Mouse (Mus musculus): ENCODE results near the gene Mrtfa.

GRCm38 (mm10) chr15:81112589-81112988 lies 78.0 kb downstream of the Mrtfa start:
- TF ChIP-seq CTCF (IDR thresholded peaks at IDR 0.05; ENCODE audit: low read depth, low read length) (no peak), POLR2A (IDR thresholded peaks at IDR 0.05; ENCODE audit: insufficient read depth, low read length) (no peak)

All from ES-Bruce4 (cell line).